Mouse (Mus musculus): Measurements from ENCODE around the gene Wnt4.

The Wnt4 gene

DNA sequence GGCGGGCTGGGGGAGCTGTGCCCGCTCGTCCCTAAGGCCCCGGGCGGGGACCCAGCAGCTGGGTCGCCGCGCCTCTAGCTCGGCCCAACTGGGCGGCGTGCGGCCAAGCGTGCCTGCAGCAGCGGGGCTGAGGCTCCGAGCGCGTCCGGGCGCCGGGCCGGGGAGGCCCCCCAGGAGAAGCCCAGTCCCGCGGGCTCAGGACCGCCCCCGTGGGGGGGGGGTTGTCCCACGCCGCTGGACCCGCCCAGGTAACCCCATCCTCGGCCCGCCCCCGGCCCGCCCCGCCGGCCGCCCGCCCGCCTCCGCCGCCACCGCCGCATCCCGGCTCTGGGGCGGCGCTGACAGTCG is at the start of gene Wnt4:
Wnt4 (plus strand) TSS at position 324 of the 348 bp plus-strand sequence.
- DNase-seq (ENCODE audit: low spot score in 2 of 2), result no peak

DNA sequence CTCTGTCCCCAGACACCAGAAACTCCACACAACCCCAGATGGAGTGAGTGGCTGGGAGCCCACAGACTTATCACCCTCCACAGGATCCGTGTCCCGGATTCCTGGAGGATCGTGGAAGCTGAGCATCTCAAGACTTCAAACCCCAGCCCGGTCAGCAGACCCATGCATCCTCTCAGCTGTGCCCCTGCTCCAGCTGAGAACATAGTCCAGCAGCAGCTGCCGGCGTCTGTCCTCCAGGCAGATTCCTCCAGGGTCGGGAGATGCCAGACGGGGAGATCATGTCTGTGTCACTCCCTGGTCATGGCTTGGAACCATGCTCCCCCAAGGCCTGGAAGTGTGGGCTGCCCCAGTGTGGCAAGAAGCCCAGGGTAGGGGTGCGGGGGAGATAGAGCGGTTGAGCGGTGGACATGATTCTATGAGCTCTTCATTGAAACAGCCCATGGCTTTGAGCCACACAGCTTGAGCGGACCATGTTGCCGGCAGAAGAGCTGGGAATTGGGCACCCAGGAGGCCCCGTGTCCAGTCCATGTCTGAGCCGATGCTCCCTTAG is 48.6 kb upstream of the Wnt4 start:
- DNase-seq (ENCODE audit: low spot score in 2 of 2), result no peak

DNA sequence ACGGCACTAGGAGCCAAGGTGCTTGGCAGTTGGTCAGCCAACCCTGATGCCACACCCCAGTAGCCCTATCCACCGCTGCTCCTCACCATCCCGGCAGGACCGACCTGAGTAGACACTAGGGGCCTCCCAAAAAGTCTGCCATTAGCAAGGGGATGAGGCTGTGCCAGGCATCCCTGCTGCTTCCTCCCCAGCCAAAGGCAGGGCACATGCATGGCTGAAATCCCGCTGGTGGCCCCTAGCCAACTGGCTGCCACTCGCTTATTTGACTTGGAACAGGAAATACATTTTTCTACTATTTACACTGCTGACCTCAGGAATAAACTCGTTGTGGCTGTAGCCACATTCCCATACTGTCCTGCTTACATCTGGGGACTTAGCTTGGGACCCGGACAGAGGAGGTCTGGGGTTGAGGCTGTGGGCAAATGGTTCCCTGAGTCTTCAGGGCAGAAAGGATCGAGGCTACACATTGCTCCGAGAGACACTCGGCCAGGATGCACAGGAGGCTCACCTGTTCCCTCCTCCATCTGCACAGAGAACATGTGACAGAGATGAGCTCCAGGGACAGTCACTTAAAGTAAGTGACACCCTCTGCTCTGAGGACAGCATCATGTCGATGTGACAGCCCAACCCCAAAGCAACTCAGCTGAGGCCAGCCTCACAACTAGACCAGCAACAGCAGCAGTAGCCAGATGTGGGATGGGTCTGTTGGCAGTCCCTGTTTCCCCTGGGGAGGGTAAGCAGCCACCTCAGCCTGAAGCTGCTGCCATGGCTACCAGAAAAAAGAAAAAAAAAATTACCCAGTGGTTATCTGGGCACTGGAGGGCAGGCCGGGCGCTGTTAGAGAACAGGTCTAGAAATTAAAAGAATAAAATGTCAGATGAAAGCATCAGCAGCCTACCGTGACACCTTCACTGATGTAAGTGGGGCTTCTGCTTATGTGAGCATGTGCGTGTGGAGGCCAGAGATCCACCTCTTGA is 45.5 kb upstream of the Wnt4 start:
- no peak for DNase-seq (ENCODE audit: low spot score in 2 of 2)

DNA sequence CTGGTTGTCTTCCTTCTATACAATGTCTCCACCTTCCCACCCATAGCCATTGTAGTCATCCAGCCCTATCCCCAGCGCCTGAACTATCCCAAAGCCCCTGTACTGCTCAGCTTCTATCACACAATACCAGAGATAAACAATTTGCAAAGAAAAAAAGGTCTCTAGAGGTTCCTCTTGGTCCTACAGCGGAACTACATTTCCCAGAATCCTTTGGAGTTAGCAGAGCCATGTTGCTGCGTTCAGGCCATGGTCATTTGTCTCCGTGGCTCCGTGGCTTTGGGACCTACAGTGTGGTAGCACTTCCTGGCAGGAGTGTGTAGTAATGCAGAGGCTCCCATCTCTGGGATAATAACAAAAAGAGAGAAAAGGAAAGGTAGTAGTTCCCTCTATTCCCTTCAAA is 43.7 kb upstream of the Wnt4 start:
- DNase-seq (ENCODE audit: low spot score in 2 of 2), result no peak

DNA sequence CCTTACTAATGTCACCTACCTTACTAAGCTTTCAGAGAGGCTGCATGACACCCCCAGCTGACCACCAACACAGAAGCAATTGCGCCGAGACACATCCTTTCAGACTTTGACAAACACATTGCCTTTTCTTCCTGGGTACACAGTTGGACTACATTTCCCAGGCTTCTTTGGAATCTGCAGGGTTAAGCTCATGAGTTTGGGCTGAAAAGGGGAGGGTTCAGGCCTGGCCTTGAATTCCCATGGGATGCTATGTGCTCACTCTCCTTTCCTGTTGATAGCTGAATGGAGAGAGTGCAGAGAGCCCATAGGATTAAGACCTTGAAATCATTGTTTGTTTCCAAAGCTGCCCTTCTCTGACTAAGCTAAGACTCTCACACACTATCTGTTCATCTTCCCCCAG is 42.8 kb upstream of the Wnt4 start:
- no peak for DNase-seq (ENCODE audit: low spot score in 2 of 2)

DNA sequence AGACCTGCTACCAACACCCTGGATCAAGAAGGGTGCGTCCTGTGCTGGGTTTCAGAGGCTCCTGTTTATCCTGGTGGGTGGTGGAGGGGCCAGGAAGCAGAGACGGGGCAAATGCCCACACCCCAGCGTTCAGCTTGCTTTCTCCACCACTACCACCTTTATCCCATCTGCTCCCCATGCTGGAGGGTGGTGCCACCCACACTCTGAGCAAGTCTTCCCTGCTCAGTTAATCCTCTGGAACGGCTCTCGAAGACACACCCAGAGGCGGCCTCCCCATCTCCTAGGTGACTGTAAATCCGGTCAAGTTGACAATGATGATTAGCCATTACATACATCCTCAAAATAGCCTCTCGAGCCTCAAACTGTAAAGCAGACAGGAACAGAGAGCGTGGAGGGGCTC is 41.9 kb upstream of the Wnt4 start:
- DNase-seq (ENCODE audit: low spot score in 2 of 2), result no peak

DNA sequence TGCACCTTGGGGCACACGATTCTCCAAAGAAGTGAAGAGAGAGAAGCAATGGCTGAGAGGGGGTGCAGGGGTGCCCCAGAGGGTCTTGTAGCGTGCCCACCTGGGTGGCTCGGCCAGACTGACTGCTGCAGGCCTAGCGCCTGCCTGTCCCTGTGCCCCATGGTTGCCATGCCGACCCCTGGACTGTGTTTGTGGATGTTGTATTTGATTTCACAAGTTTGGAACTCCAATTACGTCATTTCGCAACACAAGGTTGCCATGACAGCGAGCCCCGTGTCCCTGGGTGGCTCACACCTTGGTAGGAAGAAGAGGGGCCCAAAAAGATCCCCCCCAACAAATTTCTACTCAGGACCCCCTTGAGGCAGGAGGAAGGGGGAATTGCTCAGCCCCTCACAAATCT is 32.4 kb upstream of the Wnt4 start:
- no peak for DNase-seq (ENCODE audit: low spot score in 2 of 2)

DNA sequence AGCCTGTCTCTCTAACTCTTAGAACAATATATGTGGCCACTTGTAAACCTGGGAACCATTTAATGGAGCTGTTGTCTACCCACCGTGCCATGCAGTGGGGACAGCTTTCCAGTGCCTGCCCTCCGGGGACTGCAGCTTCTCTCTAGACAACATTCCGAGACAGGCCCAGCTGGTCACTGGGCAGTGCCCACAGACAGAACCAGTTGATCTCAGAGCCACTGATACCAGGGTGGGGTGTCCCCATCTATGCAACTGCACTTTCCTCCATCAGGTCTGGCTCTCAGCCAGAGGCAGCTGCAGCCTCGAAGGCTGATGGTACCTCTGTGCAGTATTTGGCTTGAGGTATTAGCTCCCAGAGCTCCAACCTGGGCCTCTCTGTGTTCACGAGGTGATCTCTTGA is 27.0 kb upstream of the Wnt4 start:
- DNase-seq (ENCODE audit: low spot score in 2 of 2), result no peak

DNA sequence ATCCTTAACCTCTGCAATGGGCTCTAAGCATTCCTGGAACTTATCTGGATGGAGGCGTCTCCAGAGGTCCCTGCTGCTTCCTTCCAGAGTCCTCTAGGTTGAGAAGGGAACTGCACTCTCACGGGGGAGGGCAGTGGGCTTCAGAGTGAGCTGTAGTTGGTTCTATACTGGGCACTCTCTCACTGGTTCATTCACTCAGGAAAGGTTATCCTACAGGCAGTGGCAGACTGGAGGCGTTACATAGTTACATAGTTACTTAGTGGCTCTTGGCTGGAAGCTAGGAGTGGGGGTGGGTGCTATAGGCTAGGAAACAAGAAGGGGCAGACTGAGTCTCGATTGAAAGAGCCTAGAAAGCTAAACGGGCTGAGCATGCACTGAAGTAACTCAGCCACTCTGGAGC is 26.4 kb upstream of the Wnt4 start:
- no peak for DNase-seq (ENCODE audit: low spot score in 2 of 2)

DNA sequence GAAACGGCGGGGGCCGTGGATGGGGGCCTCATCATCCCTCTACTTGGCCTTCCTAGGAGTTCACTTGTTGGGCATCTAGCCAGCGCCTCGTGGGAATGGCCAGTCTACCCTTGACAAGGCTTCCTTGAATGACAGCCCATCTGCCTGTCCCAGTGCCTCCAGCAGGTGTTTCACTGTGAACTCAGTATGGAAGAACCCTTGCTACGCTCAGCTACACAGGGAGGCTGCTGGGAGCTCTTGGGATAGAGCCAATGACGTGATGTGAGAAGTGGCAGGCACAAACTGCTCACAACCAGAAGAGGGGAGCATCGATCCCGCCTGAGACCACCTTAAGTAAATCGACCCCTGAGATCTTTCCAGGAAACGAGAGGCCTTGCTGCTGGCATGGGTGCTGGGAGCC is 23.7 kb upstream of the Wnt4 start:
- no peak for DNase-seq (ENCODE audit: low spot score in 2 of 2)

DNA sequence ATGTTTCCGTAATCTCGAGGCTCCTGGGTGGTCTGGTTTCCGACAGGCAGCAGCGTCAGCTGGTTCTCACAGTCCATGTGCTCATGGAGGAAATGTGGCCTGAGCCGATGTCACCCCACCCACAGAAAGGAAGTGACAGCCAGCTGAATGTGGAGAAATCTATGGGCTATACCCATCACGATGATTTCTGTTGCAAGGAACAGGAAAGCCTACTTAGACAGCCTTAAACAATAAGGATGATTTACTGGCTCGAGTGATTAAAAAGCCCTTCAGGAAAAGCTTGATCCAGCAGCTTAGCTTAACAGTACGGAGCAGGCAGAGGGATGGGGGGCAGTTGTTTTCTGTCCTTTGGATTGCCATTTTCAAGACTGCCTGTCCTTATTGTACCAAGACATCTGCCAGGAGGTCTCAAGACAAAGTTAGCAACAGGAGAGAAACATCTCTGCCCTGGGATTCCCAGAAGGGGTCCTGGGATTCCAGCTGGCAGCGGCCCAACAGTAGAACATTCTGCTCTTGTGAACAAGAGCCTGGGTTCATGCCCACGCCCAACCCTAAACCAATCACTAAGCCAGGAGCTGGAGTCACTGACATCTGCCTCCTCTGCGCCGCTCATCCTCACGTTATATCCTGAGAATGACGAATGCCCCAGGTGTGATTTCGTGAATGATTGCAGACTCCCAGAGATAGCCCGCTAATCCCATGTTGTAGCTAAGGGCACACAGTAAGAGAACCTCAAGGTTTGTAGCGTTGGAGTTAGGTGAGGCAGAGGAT is 22.9 kb upstream of the Wnt4 start:
- no peak for DNase-seq (ENCODE audit: low spot score in 2 of 2)

DNA sequence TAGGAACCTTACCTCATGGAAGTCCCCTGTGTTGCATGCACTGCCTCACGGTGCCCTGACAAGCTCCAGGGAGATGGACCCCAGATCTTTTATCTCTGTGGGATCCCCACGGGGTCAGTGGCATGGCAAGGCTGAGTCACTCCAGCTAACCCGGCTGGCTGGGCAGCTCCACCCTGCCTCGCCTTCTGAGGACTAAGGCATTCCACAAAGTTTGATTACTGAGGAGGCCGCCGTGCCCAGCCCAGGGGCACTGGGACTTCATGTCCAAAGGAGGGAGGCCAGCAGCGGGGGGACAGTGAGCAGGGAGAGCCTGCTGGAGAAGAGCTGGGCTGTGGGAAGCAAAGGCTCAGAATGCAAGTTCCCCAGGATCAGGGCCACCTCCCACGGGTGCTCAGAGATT is 21.7 kb upstream of the Wnt4 start:
- DNase-seq (ENCODE audit: low spot score in 2 of 2), result no peak

DNA sequence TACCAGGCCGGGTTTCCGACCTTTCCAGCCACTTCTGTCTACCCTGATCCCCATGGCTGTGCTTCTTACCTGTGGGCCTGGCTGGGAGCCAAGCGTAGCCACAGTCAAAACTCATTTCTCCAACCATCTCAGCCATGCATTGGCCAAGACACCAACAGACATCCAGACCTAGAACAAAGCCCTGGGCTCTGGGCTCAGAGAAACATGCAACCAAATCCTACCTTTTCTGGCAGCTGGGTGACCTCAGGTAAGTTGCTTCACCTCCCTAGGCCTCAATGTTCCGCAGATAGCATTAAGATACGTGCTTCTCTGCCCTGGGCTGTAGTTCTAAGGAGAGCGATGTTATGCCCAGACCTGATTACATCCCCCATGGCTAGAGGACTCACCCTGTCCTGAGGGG is 15.5 kb upstream of the Wnt4 start:
- DNase-seq (ENCODE audit: low spot score in 2 of 2), result no peak

DNA sequence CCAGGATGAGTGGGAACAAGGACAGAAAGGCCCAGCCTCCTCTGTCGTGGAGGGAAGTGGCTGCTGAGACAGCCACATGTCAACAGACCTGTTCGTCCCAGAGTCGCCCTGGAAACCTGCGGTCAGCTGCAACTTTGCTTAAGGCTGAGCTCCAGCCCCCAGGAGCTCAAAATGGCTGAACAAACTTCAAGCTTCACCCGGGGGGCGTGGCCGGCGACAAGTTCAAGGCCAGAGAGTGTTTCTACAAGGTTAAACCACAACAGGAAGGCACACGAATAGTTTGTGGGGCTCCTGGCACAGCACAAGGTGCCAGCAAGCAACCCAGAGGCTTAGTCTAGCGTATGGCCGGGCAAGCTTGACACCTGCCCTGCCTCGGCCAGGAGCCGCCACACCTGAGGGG is 13.2 kb upstream of the Wnt4 start:
- no peak for DNase-seq (ENCODE audit: low spot score in 2 of 2)

DNA sequence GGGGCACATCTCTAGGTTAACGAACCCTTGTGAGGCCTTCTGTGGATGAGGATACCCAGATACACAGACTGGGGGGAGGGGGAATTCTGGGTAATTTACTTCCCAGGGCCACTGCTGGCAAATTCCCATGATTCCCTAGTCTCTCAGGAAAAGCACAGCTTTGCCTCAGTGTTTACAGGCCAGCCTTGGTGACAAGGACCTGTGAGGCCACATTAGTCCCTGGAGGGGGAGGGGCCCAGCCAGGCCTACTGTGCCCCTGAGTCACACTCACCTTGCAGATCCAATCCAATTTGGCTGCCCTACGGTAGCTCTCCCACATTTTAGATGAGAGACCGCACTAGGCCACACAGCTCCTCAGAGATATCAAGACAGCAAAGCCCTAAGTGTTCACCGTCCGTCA is 12.2 kb upstream of the Wnt4 start:
- DNase-seq (ENCODE audit: low spot score in 2 of 2), result no peak

DNA sequence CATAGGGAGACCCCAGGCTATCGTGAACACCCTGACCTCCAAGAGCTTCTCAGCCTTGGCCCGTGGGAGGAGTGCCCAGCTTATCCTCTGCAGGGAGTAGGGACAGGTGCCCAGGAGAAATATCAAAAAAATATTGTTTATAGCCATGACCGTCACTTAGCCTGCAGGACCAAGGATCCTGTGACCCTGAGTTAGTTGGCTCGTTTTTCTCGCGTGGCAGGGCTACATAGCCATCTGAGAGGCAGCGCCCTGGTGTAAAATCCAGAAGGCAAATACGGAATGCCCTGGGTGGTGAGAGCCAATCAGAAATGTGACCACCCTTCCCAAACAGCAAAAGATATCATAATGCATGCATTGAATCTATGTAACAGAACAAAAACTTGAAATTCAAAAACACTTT is 8.7 kb upstream of the Wnt4 start:
- DNase-seq (ENCODE audit: low spot score in 2 of 2), result no peak

DNA sequence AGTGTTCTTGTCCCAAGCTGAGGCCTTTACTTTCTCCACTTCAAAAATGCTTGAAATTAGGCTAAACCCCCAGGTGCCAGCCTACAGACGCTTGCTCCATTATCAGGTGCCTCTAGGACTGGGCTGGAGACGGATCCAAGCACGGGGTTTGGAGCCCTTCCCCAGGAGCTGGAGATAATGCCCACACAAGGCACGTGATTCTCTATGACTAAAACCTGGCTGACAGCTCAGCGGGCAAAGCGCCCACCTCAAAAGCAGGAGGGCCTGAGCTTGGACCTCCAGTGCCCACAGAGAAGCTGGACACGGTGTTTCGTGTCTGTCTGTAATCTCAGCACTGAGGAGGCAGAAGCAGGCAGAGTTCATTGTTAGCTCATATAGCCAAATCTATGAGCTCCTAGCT is 5.4 kb upstream of the Wnt4 start:
- no peak for DNase-seq (ENCODE audit: low spot score in 2 of 2)

DNA sequence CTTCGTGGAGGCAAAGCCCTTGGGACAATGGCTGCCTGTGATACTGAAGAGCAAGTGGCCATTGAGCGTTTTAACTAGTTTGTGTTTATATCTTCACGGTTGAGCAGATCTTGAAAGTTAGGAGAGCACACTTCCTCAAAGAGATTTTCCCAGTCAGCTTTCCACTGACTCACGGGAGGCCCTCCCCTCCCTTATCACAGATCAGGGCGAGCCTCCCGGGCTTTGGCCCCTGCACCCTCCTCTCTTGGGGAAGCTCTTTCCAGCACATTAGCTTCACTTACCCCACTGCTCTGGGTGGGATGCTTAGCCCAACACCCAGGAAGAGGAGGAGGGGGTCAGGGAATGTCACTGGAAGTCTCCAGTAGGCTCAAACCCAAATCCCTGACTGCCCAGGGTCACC is 3.0 kb upstream of the Wnt4 start:
- no peak for DNase-seq (ENCODE audit: low spot score in 2 of 2)

DNA sequence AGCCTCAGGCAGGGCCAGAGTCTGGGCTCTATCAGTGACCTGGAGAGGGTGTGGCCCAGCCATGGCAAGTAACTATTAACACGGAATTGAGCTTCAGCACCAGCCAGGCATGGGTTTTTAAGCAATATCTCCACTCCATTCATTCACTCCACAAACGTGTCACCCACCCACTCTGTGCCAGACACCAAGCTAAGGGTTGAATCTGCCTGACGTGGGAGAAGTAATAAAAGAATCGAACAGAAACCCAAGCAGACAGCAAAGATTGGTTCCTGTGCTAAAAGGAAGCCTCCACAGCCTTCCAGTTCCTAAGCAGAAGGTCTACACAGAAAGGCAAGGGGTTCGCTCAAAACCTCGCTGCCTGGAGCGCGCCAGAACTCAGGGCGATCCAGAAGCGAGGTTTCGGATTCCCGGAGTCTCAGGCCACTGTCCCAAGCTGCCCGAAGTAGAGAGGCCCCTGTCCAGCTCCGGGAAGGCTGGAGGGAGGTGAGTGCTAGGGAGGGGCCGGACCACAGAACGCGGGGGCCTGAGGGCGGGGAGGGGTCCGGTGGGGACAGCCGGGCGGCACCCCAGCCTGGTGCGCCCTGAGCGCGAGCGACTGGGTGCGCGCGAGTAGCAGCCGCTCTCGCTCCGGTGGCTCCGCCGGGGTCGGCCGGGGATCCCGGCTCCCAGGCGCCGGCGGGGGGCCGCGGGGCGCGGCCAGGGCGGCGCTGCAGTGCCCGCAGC is 685 bp upstream of the Wnt4 start:
- DNase-seq (ENCODE audit: low spot score in 2 of 2), result no peak

DNA sequence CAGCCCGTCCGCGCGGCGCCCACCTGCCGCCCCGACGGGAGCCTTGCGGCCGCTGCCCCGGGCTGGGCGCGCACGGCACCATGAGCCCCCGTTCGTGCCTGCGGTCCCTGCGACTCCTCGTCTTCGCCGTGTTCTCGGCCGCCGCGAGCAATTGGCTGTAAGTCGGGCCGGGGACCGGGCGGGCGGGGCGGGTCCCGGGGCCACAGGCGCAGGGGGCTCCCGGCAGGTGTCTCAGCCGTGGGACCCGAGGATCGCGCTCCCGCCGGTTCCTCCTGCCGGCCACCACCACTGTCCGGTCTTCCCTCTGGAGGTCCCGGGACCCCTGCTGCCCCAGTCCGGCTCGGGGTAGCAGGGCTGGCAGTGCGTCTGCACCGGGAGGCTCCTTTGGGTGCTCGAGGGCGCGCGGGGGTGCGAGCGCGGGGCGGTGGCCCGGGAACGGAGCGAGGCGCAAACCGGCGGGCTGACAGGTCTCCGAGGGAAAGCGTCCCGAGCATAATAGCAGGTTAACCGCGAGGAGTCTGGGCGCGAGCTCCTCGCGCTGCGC is 383 bp downstream of the Wnt4 start:
- DNase-seq (ENCODE audit: low spot score in 2 of 2), result no peak

DNA sequence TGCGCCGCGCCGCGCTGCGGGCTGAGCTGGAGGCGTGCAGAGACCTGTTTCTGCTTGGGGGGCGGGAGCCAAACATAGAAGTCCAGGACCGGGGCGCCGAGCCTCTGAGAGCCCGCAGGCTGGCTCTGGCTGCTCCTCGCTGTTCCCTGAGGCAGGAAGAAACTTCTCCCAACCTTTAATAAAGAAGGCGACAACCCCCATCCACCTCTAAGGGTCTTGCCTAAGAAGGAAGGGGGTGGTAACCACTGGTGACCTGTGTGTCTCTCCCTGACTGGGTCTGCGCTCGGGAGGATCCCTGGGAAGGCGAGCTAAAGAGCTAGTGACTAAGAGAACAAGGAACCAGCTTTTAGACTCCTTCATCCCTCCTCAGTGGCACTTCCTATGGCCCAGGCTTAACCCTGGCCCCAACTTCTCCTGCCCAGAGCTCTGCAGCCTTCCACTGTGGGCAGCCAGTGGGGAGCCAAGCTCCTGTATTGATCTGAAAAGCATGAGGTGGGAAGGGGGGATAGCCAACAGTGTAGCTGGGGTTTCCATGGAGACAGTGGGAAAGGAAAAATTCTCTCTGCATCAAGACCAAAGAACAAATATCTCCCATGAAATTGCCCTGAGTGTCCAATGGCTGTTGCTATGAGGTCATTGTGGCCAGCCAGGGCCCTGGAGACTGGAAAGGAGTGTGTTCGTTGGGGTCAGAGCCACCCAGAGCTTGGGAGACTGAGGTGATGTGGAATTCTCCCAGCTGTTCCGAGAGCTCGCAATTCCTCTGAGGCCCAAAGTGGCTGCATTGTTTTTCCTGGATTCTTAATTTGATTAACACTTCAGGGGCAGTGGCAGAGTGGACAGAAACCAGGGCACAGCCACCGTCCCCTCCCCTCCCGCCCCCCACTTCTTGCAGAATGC is 1.1 kb downstream of the Wnt4 start:
- DNase-seq (ENCODE audit: low spot score in 2 of 2), result no peak

All from spleen, postnatal 14 days (tissue).